Mouse (Mus musculus) liver, embryonic 14.5 days (tissue): ENCODE results near the gene Rbm19. TPM values are rescaled to one million over a fixed set of nuclear protein-coding genes. Genes with fewer than 3 reads are reported as not detected.

Experiments
- ATAC-seq: fragments of 200-750 bp; cut with Nextera tagmentation; 2 replicates; pipeline ENCODE4 v1.8.0; 2017; ENCODE audit warnings: moderate number of reproducible peaks, mild to moderate bottlenecking, moderate library complexity; ENCODE audit not compliant: insufficient read depth
- DNase-seq, 3 experiments: peaks; one replicate each; pipeline ENCODE4 v3.0.0-alpha.2; 2012 to 2013; ENCODE audit warnings: low read depth in 3 of 3, low spot score in 3 of 3
- H3K27ac ChIP-seq: fragments of 300-500 bp; sonication (generic); 2 replicates; pipeline ENCODE4 v1.5.1; 2014; ENCODE audit warnings: moderate library complexity, mild to moderate bottlenecking, control low read depth, inconsistent platforms
- H3K27me3 ChIP-seq: fragments of 300-500 bp; sonication (generic); 2 replicates; pipeline ENCODE4 v1.6.1; 2014; ENCODE audit warnings: mild to moderate bottlenecking, low read length, moderate library complexity; ENCODE audit not compliant: control insufficient read depth, insufficient read depth
- H3K36me3 ChIP-seq: fragments of 300-500 bp; sonication (generic); replicated peaks from 2 replicates; pipeline ENCODE4 v1.6.1; 2014; ENCODE audit warnings: low read depth; ENCODE audit not compliant: control insufficient read depth, insufficient read depth
- H3K4me1 ChIP-seq, 2 experiments: fragments of 200-500 bp in 1 of 2; fragments of 300-500 bp in 1 of 2; sonication (generic) in 1 of 2; replicated peaks; 2 replicates each; pipeline ENCODE4 v1.6.1; 2012 to 2014; ENCODE audit warnings: antibody characterized with exemption in 1 of 2, inconsistent platforms in 1 of 2, low read length in 1 of 2; ENCODE audit not compliant: control insufficient read depth in 2 of 2, insufficient read depth in 2 of 2
- H3K4me2 ChIP-seq: fragments of 300-500 bp; sonication (generic); 2 replicates; pipeline ENCODE4 v1.6.1; 2014; ENCODE audit warnings: low read depth, mild to moderate bottlenecking, control low read depth, moderate library complexity
- H3K4me3 ChIP-seq, 2 experiments: fragments of 200-500 bp in 1 of 2; fragments of 300-500 bp in 1 of 2; sonication (generic) in 1 of 2; 2 replicates each; pipeline ENCODE4 v1.5.1; 2012 to 2014; ENCODE audit warnings: low read depth in 2 of 2, low read length in 2 of 2, mild to moderate bottlenecking in 2 of 2, control low read depth in 1 of 2, inconsistent platforms in 1 of 2, moderate library complexity in 1 of 2; ENCODE audit not compliant: insufficient read depth in 1 of 2
- H3K9ac ChIP-seq: fragments of 300-500 bp; sonication (generic); replicated peaks from 2 replicates; pipeline ENCODE4 v1.6.1; 2014; ENCODE audit warnings: mild to moderate bottlenecking, control low read depth, moderate library complexity
- H3K9me3 ChIP-seq: fragments of 300-500 bp; sonication (generic); 2 replicates; pipeline ENCODE4 v1.6.1; 2016; ENCODE audit warnings: low read length, mixed read lengths; ENCODE audit not compliant: control insufficient read depth
- CTCF ChIP-seq: IDR thresholded peaks from 2 replicates; pipeline ENCODE4 v1.5.1; 2016; ENCODE audit warnings: antibody characterized with exemption, low read depth, control low read depth
- EP300 ChIP-seq: IDR thresholded peaks from 2 replicates; pipeline ENCODE4 v1.6.1; 2016; ENCODE audit warnings: antibody characterized with exemption, low read depth
- WGBS: fragments of 180-500 bp; shearing (Covaris S2); extraction: QIAGEN DNeasy Blood & Tissue Kit; methylation state at CpG from one replicate; pipeline ENCODE4 v1.1.7; 2014; ENCODE audit not compliant: insufficient replicate concordance; 5-methylcytosine and 5-hydroxymethylcytosine counted together
- polyA plus RNA-seq, 2 experiments: library from polyadenylated mRNA; depleted of rRNA in 1 of 2; stranded (reverse) in 1 of 2; unstranded in 1 of 2; fragments of >200 nt; fragmentation: Nextera tagmentation in 1 of 2; extraction: Ambion mirVana in 1 of 2; gene quantifications; 2 replicates each; pipeline versions ENCODE4 v1.2.1 to v1.2.3; 2012 to 2014

Rbm19 gene
- polyA plus RNA-seq, 2 experiments = 6.8 to 11.1 TPM

DNA sequence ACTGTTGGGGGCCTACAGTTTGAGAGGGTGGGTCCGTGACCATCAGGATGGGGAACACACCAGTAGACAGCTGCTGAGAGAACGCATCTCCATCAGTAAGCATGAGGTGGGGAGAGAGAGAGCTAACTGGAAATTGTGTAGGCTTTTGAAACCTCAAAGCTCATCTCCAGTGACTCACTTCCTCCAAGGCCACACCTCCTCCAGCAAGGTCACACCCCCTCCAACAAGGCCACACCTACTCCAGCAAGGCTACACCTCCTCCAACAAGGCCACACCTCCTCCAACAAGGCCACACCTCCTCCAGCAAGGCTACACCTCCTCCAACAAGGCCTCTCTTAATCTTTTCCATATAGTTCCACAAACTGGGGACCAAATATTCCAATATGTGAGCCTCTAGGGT, 13.9 kb downstream of the Rbm19 start:
- ATAC-seq (peak; percentile 42; the same call in 1 of the 2 replicates), DNase-seq (peak; percentile 57 to 67 (median 58))
- H3K27ac ChIP-seq = no peak overlapping the region
- no peaks in the 10 kb centered on the region for H3K9me3 ChIP-seq
- TF ChIP-seq CTCF = no peak
- no peak for TF ChIP-seq EP300
- no peak overlapping the region for H3K9ac ChIP-seq
- 48% methylated on average over 2 of the region's 2 CpGs for WGBS
- peaks cover 3% of the 10 kb centered on the region for H3K36me3 ChIP-seq
- no peak overlapping the region for H3K4me3 ChIP-seq
- H3K4me1 ChIP-seq = peaks cover 20 to 23% of the 10 kb centered on the region in 2 experiments
- no peaks in the 10 kb centered on the region for H3K27me3 ChIP-seq
- no peak overlapping the region for H3K4me2 ChIP-seq

DNA sequence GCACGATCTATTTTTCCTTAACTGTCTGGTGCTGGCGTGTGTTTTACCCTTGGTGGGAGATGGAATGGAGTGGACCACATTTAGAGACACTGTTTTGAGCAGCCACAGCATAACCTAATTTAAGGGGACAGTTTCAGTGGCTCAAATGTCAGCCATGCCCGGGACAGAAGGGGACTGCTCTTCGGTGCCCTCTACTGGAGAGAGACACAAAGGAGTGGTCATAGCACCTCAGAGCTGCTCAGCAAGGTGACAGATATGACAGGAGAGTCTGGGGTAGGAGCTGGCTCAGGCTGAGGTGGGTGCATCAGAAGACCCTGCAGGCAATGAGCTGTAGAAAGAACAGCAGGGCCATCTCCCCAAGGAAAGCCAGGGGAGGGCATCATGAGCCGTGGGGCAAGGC, 15.3 kb downstream of the Rbm19 start:
- H3K36me3 ChIP-seq = peaks cover 3% of the 10 kb centered on the region

DNA sequence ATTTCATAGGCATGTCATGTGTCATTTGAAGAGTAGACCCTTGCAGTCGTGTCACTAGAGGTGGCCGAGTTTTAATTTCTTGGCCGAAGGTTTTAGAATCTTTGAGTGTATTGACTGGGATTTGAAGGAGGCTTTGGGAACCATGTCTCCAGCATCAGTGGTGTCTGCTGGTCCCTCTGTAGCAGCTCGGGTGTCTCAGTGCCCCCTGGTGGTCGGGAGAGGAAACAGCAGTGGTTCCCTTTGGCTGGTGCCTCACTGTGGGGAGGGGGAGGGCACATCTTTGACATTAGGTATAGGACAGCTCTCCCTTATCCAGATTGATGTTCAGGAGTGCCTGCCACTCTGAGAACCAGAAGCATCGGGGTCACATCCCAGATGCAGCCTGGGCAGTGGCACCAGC, 17.7 kb downstream of the Rbm19 start:
- 24% methylated on average over 6 of the region's 6 CpGs for WGBS
- H3K4me2 ChIP-seq = no peak overlapping the region
- H3K27ac ChIP-seq = peak overlapping the region; percentile 87
- no peaks in the 10 kb centered on the region for H3K9me3 ChIP-seq
- DNase-seq = no peak
- H3K27me3 ChIP-seq = no peaks in the 10 kb centered on the region
- no peak for ATAC-seq
- peaks cover 3% of the 10 kb centered on the region for H3K36me3 ChIP-seq
- peaks cover 57 to 59% of the 10 kb centered on the region in 2 experiments for H3K4me1 ChIP-seq
- TF ChIP-seq EP300 (no peak), CTCF (peak; percentile 98)
- no peak overlapping the region for H3K4me3 ChIP-seq
- H3K9ac ChIP-seq = no peak overlapping the region

More for the DNA sequence above, 15.3 kb downstream of the Rbm19 start:
- WGBS = 56% methylated on average over 5 of the region's 5 CpGs
- no peak for DNase-seq
- no peak for ATAC-seq
- Histone ChIP-seq H3K4me2 (no peak overlapping the region), H3K9ac (no peak overlapping the region), H3K4me1 (peaks cover 33 to 35% of the 10 kb centered on the region in 2 experiments), H3K27ac (no peak overlapping the region; the same call in 1 of the 2 replicates), H3K27me3 (no peaks in the 10 kb centered on the region), H3K4me3 (no peak overlapping the region), H3K9me3 (no peaks in the 10 kb centered on the region)
- peak; percentile 94 for TF ChIP-seq CTCF
- TF ChIP-seq EP300 = no peak

DNA sequence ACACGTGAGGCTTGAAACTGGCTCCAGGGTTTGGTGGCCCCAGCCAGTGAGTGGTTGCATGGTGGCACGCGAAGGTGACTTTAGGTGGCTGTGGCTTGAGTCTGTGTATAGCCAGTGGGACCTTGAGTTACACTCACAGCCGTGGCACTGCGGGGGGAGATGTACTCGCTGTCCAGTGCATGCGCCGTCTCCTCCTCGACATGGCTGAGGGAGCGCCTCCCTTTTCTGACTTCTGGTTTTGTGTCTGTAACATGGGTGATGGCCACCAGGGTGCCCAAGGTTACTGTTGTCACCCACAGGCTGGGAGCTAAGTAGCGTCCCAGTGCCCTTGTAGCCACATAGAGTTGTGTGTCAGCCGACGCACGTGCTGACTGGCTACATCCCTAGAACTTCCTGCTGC, 19.1 kb downstream of the Rbm19 start:
- no peak for DNase-seq
- Histone ChIP-seq H3K9ac (peak overlapping the region; percentile 63), H3K4me2 (peak overlapping the region; percentile 90), H3K36me3 (peaks cover 3% of the 10 kb centered on the region), H3K4me3 (no peak overlapping the region), H3K4me1 (peaks cover 56 to 60% of the 10 kb centered on the region in 2 experiments), H3K9me3 (no peaks in the 10 kb centered on the region), H3K27me3 (no peaks in the 10 kb centered on the region), H3K27ac (peak overlapping the region; percentile 87)
- TF ChIP-seq EP300 (no peak), CTCF (peak; percentile 50)
- no peak for ATAC-seq
- 74% methylated on average over 14 of the region's 14 CpGs for WGBS

DNA sequence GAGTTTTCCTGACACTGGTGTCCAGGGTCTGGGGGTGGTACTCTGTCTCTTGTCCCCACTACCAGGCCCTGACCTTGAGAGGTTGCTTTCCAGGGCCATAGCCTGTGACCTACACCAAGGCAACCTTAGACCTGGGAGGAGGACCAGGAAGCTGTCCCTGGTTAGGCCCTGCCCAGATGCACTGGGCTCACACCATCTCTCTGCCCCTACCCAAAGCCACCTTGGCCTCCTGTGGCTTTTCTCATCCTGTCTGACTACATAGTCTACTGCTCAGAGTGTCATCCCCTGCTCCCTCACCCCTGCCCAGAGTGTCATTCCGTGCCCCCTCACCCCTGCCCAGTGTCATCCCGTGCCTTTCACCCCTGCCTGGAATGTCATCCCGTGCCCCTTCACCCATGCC, 19.6 kb downstream of the Rbm19 start:
- H3K4me2 ChIP-seq = peak overlapping the region; percentile 90
- peak overlapping the region; percentile 29 to 38 for H3K4me3 ChIP-seq
- H3K27me3 ChIP-seq = no peaks in the 10 kb centered on the region
- peak overlapping the region; percentile 87 for H3K27ac ChIP-seq
- H3K4me1 ChIP-seq = peaks cover 52 to 55% of the 10 kb centered on the region in 2 experiments
- H3K9me3 ChIP-seq = no peaks in the 10 kb centered on the region
- TF ChIP-seq CTCF = no peak
- no peak for TF ChIP-seq EP300
- H3K9ac ChIP-seq = peak overlapping the region; percentile 63
- peaks cover 1% of the 10 kb centered on the region for H3K36me3 ChIP-seq
- 13% methylated on average over 3 of the region's 3 CpGs for WGBS
- ATAC-seq (peak; percentile 65), DNase-seq (no peak)
